Mouse (Mus musculus) adrenal gland, adult 18-20 months (tissue): ENCODE data around the gene Cmtm2a. TPM values are rescaled to one million over a fixed set of nuclear protein-coding genes. Genes with fewer than 3 reads are reported as not detected.
A peak's percentile ranks its signal among the peaks of the same experiment; 100 is the strongest.
"Not testable (repeated sequence)": the region's sequence is repeated elsewhere in the genome, so short reads cannot be mapped to it uniquely, and the experiment has no call there.

Experiments
- DNase-seq, 2 experiments: peaks; one replicate each; pipeline ENCODE4 v3.0.0; 2021 to 2022; ENCODE audit warnings: low spot score in 2 of 2
- total RNA-seq, 2 experiments: library from RNA; stranded (reverse); gene quantifications; 1 replicate in 1 of 2; 2 replicates in 1 of 2; pipeline ENCODE4 v1.2.3; 2021

Gene Cmtm2a
- total RNA-seq, 2 experiments from 2014 or later = 0.46 to 1.9 TPM

DNA sequence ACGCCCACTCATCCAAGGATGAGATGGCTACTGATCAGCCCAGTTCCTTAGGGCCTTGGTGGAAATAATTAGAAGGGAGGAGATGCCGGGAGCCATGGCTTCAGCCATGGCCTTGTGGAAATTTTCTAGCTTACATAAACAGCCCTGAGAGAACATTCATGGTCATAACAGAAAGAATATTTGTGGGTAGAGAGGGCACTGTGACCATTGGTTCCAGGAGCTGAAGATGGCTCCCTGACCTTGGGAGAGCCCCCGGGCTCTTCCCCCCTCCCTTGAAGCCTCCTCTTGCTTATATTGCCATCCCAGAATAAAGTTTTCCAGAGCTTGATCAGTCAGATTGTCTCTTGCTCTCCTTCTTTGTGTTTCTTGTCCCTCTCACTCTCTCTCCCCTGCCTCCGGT is 9.6 kb upstream of the Cmtm2a start:
- not testable (repeated sequence) for DNase-seq

DNA sequence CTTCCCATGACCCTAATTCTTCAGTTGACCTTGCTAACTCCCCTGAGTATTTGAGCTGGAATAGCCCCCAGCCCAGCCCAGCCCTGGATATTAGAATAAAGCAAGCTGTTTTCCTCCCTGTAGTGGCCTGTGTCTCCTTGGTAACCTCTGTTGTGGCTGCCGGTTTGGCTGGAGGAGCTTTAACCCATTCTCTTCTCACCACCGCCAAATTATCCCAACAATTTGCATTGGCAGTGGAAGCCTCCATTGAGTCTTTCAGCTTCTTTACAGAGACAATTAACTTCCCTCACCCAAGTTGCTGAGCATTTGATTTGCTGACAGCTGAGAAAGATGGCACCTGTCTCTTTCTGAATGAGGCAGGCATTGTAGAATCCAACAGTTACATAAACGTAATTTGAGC is 8.6 kb upstream of the Cmtm2a start:
- DNase-seq = not testable (repeated sequence)

DNA sequence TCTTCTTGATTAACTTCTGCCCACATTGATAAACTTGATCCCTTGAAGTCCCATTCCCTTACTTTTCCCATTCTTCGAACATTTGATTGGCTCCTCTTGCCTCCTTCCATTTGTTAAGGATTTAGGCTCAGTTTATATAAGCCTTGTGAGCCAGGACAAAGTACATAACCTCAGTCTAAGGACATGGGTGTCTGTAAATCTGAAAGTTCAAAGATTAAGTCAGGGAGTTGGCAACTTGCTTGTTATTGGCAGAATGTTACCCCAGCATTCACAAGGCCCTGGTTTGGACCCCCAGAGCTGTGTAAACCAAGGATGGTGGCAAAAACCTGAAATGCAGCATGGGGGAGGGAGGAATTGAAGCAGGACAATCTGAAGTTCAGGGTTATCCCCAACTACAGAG is 1.4 kb upstream of the Cmtm2a start:
- DNase-seq = no peak

DNA sequence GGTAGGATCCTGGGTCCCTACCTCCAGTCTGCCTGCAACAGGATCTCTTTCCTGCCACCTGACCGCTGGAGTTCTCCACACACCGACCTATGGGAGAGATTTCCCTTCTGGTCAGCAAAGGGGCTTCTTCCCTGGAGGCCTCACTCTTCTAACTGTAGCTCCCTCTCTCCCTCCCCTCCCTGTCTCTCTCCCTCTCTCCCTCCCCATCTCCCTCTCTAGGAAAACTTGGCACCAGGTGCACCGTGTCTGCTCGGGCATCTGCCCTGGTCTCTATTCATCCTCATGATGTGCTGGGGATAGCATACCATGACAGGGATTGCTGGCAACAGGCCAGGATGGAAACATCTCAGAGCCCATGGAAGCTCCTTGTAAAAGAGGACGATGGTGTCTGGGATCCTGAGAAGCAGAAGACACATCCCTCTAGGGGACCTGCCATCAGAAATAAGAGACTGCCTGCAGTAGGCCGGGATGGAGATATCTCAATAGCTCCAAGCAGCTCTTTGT is 24.0 kb downstream of the Cmtm2a start:
- no peak for DNase-seq

DNA sequence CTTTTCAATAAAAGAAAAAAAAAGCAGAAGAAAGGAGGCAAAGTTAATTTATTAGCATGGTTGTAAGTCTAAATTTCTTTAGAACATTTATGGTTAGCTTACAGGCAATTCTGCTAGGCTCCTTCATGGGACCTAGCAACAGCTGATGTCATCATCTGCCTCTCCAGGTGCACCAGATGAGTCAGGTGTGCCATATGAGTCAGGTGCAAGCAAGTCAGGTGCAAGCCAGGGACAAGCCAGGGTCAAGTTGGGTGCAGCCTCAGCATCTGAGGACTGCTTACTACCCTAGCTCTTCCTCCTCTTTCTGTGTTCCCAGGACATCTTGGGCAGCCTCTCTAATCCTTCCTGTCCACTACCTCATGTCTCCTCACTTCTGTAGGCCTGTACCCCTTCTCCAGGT is 24.6 kb downstream of the Cmtm2a start:
- DNase-seq = no peak

DNA sequence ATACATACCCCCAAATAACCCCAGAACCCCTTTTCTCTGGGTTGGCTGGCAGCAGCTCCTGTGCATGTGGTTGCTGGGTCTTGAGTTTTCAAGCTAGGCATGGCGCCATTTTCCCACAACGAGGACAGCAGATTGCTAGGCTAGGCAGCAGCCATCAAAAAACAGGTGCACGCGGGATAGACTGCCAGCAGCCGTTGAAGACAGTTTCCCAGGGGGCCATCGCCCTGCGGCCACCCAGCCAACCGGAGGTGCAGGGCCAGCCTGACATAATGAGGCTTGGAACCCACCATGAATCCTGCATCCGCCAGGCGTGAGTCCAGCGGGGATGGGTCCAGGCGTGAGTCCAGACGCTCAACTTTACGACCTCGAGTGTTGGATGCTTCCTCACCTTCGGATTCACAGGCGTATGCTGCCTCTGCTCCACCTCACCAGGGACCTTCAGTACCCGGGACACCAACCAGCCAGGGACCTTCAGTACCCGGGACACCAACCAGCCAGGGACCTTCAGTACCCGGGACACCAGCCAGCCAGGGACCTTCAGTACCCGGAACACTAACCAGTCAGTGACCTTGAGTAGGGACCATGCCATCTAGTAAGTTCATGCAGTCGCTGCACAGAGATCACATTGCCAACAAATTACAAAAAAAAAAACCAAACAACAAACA is 28.6 kb downstream of the Cmtm2a start:
- DNase-seq = not testable (repeated sequence)

DNA sequence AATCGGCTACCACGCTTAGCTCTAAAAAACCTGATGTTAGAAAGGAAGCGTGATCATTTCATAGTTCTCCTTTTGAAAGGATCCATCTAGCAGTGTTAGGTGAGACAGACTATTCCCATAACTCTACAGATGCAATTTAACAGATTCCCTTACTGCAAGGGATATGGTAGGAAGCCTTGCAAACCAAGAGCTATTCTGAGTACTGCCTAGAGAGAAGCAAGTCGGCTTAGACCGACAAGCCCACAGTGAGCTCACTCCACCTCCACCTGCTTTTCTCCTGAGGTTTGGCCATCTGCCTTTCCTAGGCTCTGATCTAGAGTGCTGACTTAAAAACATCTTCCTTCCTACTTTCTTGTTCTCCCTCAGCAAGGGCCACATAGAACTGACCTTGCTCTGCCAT is 31.2 kb downstream of the Cmtm2a start:
- DNase-seq = not testable (repeated sequence)

DNA sequence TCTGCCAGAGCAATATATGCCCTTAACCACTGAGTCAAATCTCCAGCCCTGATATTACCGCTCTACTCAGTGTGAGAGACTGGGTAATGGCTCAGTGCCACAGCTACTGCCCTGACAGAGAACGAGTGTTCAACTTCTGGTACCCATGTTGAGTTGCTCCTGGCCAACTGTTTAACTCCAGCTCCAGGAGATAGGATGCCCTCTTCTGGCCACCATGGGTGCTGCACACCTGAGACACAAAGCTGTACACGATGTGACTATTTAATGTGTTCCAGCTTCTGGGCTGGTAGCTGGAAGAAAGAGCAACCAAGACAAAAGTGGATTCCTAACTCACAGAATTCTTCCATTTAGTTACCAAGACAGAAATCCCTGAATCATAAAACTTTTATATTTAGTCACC is 40.0 kb downstream of the Cmtm2a start:
- DNase-seq = peak in 1 of 2 experiments; percentile 24

DNA sequence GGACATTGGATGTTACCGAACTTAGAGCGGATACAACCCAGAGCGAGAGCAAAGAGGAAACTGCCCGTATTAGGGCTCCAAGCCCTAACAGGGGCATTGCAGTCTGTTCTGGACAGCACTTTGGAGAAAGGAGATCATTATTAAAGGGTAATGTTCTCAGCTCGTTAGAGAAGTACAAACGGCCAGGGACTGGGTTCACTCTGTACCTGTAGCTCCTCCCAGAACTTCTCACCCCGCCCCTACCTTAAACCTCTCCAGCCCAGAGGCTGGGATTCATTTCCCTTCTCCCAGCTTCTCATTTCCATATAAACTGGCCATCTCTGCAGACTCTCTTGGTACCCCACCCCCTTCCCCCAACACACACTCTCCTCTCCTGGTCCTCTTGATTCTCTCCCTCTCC is 41.5 kb downstream of the Cmtm2a start:
- DNase-seq = peak in 1 of 2 experiments; percentile 17

DNA sequence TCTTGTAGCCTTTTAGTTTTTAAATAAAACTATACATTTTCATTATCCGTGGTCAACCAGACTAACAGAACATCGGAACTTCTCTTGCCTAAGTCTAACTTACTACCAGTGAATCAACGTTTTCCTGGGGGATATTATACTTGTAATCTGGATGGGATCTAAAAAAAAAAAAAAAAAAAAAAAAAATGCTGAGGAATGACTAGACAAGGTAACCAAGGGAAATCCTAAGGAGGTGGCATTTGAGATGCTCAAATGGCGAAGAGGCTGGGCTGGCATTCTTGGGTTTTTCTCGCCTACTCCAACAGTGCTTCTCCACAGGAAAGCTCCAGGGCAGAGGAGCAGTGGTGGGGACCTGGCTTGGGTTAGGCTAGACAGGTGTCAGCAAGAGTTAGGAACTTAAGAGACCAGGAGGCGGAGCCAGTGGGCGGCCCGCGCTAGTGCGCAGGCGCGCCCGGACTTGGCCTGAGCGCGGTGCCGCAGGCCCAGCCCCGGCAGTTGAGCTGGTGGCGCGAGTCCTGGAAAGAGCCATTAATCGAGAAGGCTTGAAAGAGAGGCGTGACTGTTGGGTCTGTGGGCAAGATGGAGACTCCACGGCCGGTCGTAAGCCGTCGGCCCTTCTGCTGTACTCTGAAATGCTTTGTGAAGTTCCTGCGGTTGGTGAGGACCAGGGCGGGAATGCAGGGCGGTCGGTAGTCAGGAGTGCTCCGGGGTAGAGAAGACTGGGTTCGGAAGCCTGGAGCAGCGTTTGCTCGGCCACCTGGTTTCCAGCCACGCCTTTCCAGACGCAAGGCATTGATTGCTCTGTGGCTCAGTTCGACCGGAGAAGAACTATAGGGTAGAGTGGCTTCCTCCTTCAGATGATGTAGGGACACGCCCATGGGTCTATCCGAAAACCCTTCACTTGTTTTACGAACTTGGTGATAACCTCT is 42.3 kb downstream of the Cmtm2a start, which contains the start of gene Cklf:
TSS of gene Cklf (plus strand) at position 423 of the 929 bp plus-strand sequence.
- DNase-seq = peak; percentile 84 to 87

DNA sequence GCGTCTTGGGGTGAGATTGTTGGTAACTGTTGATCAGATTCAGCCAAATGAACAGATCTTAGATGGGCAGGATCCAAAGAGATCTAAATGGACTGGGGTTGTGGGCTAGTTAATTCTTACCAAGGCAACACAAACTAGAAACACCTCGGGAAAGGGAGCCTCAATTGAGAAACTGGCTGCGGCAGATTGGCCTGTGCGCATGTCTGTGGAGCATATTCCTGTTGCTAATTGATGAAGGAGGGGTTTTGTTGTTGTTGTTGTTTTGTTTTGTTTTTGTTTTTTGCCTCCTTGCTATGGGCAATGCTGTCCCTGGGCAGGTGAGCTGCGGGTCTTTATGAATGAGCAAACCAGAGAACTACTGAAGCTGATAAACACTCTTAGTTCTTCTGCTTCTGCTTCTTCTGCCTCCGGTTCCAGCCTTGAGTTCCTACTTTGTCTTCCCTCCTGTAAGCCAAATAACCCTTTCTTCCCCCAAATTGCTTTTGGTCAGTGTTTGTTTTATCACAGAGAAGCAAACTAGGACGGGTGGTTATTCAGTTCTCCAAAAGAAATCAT is 43.5 kb downstream of the Cmtm2a start:
- no peak for DNase-seq

DNA sequence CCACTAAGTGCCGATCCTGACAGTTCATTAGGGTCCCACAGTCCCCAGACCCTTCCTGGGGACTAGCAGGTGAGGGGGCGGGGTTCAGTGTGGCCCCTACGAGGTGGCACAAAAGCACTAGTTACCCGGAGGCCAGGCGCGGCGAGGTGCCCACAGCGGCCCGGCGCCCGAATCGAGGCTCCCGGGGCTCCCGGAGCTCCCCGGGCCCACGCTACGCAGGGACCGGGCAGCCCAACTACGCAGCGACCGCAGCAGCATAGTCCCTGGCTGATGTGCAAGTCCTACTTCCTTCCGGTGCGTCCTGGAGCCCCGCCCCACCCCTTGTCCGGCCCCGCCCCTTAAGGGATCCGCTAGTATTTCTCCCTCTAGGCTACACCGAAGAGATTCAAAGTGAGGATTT is 44.7 kb downstream of the Cmtm2a start, which contains the start of gene Tk2:
TSS of gene Tk2 (minus strand) at position 283 of the 400 bp plus-strand sequence.
- peak; percentile 75 to 79 for DNase-seq

DNA sequence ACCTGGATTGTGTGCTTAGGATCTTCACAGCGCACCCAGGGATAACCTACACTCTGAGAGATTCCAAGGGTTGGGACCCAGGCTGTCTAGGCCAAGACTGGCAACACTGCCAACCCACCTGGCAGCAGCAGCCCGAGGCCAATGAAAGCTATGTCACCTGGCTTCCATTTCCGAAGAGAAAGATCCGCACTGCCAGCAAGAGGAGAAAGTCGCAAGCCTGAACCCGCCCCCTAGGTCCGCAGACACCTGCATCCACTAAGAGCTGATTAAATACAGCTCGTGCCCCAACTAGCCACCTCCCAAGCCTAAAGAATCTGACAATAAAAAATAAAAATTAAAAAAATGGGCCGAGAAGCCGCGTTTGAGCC is 45.1 kb downstream of the Cmtm2a start:
- DNase-seq = peak in 1 of 2 experiments; percentile 15

DNA sequence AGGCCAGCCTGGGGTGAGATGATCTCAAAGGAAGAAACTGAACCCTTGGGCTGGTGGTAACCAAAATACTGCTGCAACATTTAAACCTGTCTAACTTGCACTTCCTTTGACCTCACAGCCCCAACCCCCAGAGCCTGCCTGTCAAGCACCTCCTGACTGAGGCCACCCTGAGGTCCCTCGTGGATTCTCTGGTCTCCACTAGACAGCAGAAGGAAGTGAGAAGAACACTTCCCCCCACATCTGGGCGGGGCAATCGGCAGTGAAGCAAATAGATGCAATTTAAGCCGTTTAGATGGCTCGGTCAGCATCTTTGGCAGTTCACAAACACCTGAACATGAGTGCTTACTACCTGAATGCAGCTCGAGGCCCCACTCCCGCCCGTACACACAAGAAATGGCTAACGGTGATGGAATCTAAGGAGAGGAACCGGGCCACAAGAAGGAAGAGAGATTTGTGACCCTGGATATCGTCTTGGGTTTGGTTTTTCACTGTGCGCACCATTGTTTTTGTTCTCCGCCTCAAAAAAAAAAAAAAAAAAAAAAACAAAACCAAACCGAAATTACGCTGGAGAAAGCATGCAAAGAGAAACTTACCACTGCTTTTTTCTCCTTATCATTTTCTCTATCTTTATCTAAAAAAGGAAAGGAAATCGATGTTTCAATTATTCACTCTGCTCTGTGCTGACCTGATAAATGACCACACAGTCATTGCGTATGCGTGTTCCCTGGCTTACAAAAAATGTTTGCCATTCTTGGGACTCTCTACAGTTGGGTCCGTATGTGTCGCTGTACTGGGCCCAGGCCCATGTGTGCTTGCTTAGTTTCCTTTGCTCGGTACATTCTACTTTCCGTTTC is 45.7 kb downstream of the Cmtm2a start:
- DNase-seq = no peak

DNA sequence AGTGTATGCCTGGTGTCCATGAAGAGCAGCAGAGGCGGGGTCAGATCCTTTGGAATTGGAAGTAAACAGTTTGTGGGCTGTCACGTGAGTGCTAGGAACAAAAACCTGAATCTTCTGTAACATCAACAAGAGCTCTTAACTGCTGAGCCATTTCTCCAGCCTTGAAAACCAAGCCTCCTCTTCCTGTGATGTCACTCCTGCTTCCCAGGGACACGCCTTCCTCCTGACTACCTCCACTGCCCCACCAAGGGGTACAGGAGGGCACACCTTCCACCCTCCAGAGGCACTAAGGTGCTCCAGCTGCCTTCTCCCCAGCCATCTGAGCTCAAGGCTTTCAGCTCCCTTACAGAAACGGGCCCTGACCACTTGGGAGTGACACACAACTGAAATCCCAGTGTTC is 46.4 kb downstream of the Cmtm2a start:
- DNase-seq = no peak

DNA sequence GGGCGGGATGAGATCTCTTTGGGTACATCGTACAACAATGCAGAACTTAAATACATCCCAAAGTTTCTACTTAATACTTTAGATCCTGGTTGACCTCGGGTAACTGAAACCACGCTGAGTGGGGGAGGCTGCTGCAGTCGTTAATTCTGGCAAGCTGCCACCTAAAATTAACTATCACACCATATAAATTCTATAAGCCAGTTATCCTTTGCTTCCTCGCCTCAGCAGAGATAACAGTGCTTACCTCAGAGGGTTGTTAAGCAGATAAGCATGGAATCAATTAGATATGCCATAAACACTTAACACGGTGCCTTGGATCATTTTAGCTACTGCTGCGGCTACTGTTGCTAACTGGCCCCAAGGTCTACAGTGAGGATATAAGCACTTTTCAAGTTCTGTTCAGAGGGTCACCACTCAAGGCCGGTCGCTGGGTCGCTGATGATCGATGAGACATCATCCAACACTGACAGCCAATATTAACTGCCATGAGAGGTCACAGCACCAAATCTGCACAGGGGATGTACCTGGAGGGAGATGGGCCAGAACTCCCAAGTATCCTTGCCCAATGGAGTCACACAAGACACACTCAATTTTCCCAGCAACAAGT is 50.8 kb downstream of the Cmtm2a start:
- no peak for DNase-seq

DNA sequence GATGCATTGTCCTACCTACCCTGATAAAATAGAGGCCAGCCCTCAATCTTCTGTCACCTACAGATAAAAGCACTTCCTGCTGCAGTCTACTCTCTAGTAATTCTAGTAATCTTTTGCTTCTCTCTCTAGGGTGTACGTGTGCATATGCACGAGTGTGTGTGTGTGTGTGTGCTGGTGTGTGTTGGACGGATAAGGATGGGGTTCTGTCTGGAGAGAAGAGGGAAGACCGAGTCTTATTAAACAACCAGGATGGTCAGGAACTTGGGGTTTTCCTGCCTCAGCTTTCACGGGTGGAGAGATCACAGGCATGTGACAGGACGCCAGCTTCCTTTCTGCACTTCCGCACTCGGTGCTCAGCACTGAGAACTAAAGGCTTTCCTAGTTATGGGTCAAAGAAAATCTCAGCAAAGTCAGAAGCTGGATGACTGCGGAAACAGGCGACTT is 53.5 kb downstream of the Cmtm2a start:
- DNase-seq = no peak

DNA sequence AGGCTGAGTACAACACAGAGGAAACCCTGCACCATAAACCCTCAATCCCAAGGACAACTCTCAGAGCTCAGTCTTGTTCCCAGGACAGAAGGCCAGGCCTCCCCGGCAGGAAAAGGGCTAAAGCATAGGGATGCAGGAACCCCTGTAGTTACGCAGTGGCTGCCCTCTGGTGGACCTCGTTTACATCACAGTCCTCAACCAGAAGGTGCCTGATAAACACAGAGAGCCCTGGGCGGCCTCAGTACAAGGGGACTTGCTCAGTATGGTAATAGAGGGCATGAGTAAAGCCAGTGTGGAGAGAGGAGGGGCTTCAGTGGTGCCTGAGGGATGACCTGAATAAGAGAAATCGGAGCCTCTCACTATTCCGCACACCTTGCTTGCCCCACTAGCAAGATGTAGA is 58.4 kb downstream of the Cmtm2a start:
- DNase-seq = no peak

DNA sequence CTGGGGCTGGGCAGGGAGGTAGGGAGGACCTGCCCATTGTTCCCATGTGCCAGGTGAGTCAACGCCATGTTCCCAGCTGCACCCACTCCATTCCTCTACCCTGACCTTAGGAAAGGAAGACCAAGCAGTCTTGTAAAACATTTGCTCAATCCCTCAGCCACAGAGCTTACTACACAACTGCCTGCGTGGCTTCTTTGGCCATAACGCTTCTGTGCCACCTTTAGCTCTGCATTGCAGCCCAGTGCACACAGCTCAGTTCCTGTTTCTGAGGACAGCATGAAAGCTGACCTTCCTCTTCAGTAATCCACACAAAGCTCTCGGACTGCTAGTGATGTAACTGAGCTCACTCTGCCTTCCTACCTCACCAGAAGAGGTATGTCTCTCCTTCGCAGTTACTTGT is 60.1 kb downstream of the Cmtm2a start:
- peak in 1 of 2 experiments; percentile 11 for DNase-seq

DNA sequence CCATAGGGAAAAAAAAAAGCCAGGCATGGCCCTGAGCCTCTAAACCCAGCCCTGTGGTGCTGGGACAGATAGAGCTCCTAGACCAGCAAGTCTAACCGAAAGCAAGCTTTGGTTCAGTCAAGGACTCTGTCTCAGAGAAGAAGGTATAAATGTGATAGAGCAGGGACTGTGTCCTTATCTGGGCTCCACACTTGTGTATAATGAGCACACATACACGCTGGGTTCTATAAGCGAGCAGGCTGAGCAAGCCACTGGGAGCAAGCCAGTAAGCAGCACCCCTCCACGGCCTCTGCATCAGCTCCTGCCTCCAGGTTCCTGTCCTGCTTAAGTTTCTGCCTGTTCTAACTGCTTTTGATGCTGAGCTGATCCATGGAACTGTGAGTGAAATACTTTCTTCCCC is 60.9 kb downstream of the Cmtm2a start:
- no peak for DNase-seq
